Mouse (Mus musculus) intestine, embryonic 15.5 days (tissue): Measurements from ENCODE around the gene Gpc3. TPM values are rescaled to one million over a fixed set of nuclear protein-coding genes. Genes with fewer than 3 reads are reported as not detected.
"Not testable (repeated sequence)": the region's sequence is repeated elsewhere in the genome, so short reads cannot be mapped to it uniquely, and the experiment has no call there.

Experiments
- ATAC-seq: fragments of 200-750 bp; cut with Nextera tagmentation; 2 replicates; pipeline ENCODE4 v1.8.0; 2017; ENCODE audit warnings: moderate TSS enrichment, moderate library complexity
- H3K27ac ChIP-seq: fragments of 300-500 bp; sonication (generic); 2 replicates; pipeline ENCODE4 v1.5.1; 2015; ENCODE audit warnings: mild to moderate bottlenecking, inconsistent platforms
- H3K27me3 ChIP-seq: fragments of 300-500 bp; sonication (generic); replicated peaks from 2 replicates; pipeline ENCODE4 v1.6.1; 2015; ENCODE audit warnings: inconsistent platforms
- H3K36me3 ChIP-seq: fragments of 300-500 bp; sonication (generic); 2 replicates; pipeline ENCODE4 v1.6.1; 2015; ENCODE audit warnings: inconsistent platforms
- H3K4me1 ChIP-seq: fragments of 300-500 bp; sonication (generic); replicated peaks from 2 replicates; pipeline ENCODE4 v1.6.1; 2015; ENCODE audit warnings: inconsistent platforms
- H3K4me2 ChIP-seq: fragments of 300-500 bp; sonication (generic); replicated peaks from 2 replicates; pipeline ENCODE4 v1.6.1; 2015; ENCODE audit warnings: mild to moderate bottlenecking, inconsistent platforms
- H3K4me3 ChIP-seq: fragments of 300-500 bp; sonication (generic); replicated peaks from 2 replicates; pipeline ENCODE4 v1.5.1; 2015; ENCODE audit warnings: inconsistent platforms
- H3K9ac ChIP-seq: fragments of 300-500 bp; sonication (generic); 2 replicates; pipeline ENCODE4 v1.6.1; 2015; ENCODE audit warnings: inconsistent platforms
- H3K9me3 ChIP-seq: fragments of 300-500 bp; sonication (generic); 2 replicates; pipeline ENCODE4 v1.6.1; 2016; ENCODE audit warnings: inconsistent platforms
- WGBS: fragments of 180-500 bp; shearing (Covaris S2); methylation state at CpG from one replicate; pipeline ENCODE4 v1.1.7; 2015; 5-methylcytosine and 5-hydroxymethylcytosine counted together
- polyA plus RNA-seq: library from polyadenylated mRNA; unstranded; fragments of >200 nt; fragmentation: Nextera tagmentation; extraction: Ambion mirVana; gene quantifications from 2 replicates; pipeline ENCODE4 v1.2.1, GENCODE M21; 2015

Gpc3 gene
- polyA plus RNA-seq, 1 experiment from 2014 or later: 604 TPM

DNA sequence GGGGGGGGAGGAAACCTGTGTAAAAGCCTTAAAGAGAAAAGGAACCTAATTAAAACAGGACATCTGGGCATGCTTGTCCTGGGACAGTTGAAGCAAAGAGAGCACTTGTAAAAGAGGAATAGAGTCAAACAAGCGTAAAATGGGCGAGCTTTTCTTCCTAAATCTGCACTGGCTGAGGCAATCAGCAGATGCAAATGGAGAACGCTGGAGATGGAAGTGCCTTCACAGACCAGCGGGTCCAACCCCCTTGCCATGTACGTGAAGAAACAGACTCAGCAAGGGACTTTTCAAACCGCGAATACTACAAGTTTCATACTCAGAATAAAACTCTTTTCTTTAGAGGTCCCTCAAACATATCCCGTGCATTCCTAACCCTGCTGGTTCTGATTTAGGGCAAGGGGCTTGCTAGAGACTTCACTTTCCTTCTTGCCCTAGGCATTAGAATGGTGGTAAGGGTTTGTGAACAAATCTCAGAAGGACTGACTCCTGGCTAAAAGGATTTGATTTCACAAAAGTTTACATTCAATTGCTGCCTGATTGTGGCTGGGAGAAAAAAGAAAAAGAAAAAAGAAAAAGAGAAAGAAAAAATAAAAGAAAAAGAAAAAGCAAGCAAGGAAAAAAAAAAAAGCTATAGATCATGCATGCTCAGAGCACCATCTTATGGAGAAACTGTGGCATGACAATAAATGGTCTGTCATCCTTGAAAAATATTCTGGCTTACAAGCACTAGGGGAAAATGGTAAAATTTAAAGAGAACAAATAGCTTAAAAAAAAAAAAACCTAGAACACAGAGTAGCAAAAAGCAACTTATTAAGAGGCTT lies 243.6 kb downstream of the Gpc3 start:
- Histone ChIP-seq H3K4me3 (no peak overlapping the region), H3K4me1 (no peaks in the 10 kb centered on the region), H3K9ac (no peak overlapping the region), H3K27ac (no peak overlapping the region), H3K4me2 (no peak overlapping the region), H3K36me3 (no peaks in the 10 kb centered on the region), H3K9me3 (no peaks in the 10 kb centered on the region), H3K27me3 (no peaks in the 10 kb centered on the region)
- ATAC-seq: no peak
- WGBS: 69% methylated on average over 8 of the region's 8 CpGs

GRCm38 (mm10) chrX:52369304-52369937 lies 244.3 kb downstream of the Gpc3 start:
- WGBS: 69% methylated on average over 6 of the region's 6 CpGs
- Histone ChIP-seq H3K4me1 (no peaks in the 10 kb centered on the region), H3K4me3 (no peak overlapping the region), H3K27ac (no peak overlapping the region), H3K9me3 (no peaks in the 10 kb centered on the region), H3K27me3 (no peaks in the 10 kb centered on the region), H3K36me3 (no peaks in the 10 kb centered on the region), H3K4me2 (no peak overlapping the region), H3K9ac (no peak overlapping the region)
- ATAC-seq: no peak

DNA sequence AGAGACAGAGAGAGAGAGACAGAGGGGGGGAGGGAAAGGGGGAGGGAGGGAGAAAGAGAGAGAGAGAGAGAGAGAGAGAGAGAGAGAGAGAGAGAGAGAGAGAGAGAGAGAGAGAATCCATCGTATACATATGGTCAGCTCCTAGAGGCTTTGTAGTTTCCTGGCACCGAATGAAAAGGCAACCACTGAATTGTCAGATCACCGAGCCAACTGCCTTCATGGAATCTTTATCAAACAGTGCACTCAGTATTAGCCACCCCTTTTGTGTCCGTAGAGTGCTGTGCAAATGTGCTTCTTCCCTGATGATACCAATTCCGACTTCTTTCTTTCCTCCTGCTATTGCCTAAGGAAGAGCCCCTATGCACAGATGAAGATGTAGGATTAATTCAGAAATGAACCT lies 246.9 kb downstream of the Gpc3 start:
- WGBS: 84% methylated on average over 5 of the region's 5 CpGs
- no peaks in the 10 kb centered on the region for H3K27me3 ChIP-seq
- H3K4me1 ChIP-seq: no peaks in the 10 kb centered on the region
- ATAC-seq: no peak
- H3K9me3 ChIP-seq: no peaks in the 10 kb centered on the region
- no peak overlapping the region for H3K9ac ChIP-seq
- no peaks in the 10 kb centered on the region for H3K36me3 ChIP-seq
- H3K27ac ChIP-seq: no peak overlapping the region
- no peak overlapping the region for H3K4me2 ChIP-seq
- no peak overlapping the region for H3K4me3 ChIP-seq

- Histone ChIP-seq H3K27ac (no peak overlapping the region), H3K4me1 (no peaks in the 10 kb centered on the region), H3K4me2 (no peak overlapping the region), H3K27me3 (no peaks in the 10 kb centered on the region), H3K4me3 (no peak overlapping the region), H3K9ac (no peak overlapping the region), H3K36me3 (no peaks in the 10 kb centered on the region), H3K9me3 (no peaks in the 10 kb centered on the region)
- no peak for ATAC-seq
- 81% methylated on average over 10 of the region's 10 CpGs for WGBS
Measured at GRCm38 (mm10) chrX:52365790-52366189, 248.0 kb downstream of the Gpc3 start.

DNA sequence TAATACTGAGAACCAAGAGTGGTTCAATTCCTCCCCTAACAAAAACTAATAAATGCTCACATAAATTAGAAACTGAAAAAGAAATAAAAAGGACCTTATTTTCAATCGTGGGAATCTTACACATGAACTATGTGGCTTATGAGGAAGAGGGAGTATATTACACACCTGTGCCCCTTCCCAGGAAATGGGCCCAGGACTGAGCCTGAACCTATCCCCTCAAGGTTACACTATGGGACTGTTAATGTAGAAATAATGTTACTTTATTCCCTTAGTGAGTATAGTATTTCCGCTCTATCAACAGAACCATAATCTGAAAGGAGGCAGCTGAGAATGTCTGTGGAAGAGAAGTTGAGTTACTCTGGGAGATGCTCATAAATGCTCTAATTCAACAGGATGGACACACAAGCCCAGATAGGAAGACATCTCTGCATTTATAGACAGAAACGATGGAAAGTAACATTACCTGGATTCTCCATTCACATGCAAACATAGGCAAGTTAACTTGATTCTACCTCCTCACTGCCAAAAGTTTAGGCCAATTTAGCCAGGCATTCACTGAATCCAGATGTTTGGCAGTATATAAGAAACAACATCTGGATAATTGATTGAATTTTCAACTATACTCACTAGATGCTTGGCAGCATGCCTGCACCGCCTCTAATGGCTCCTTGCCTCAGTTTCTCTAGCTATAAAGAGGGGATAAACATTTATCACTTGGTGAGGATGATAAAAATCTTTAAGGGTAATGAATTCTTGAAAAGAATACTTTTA lies 251.3 kb downstream of the Gpc3 start:
- H3K9ac ChIP-seq: no peak overlapping the region
- H3K4me1 ChIP-seq: no peaks in the 10 kb centered on the region
- no peak overlapping the region for H3K4me2 ChIP-seq
- no peaks in the 10 kb centered on the region for H3K9me3 ChIP-seq
- H3K4me3 ChIP-seq: no peak overlapping the region
- WGBS: 91% methylated on average over 4 of the region's 4 CpGs
- H3K27me3 ChIP-seq: no peaks in the 10 kb centered on the region
- ATAC-seq: no peak
- H3K27ac ChIP-seq: no peak overlapping the region
- H3K36me3 ChIP-seq: no peaks in the 10 kb centered on the region

DNA sequence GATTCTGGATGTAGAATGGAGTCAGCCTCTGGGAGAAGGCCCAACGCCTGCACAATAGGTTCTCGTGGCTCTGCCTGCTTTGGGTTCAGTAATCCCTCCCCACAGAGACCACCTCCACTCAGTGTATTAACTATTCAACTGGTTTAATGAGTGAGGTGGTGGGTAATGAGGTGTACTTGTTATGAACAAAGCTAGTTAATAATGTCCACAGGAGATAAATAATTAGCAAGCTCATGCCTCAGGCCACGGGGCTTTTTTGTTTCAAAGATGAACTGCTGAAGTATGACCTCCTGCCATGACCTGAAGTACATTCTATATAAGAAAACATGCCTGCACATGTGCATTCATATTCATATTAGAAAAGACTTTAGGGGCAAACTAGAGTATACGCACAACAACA lies 260.8 kb downstream of the Gpc3 start:
- WGBS: 84% methylated on average over 4 of the region's 4 CpGs
- ATAC-seq: no peak
- no peaks in the 10 kb centered on the region for H3K4me1 ChIP-seq
- no peak overlapping the region for H3K27ac ChIP-seq
- H3K4me2 ChIP-seq: no peak overlapping the region
- H3K36me3 ChIP-seq: no peaks in the 10 kb centered on the region
- no peak overlapping the region for H3K4me3 ChIP-seq
- no peaks in the 10 kb centered on the region for H3K27me3 ChIP-seq
- H3K9ac ChIP-seq: no peak overlapping the region
- no peaks in the 10 kb centered on the region for H3K9me3 ChIP-seq

- 64% methylated on average over 5 of the region's 5 CpGs for WGBS
- not testable (repeated sequence) for ATAC-seq, H3K9ac ChIP-seq, H3K36me3 ChIP-seq, H3K4me2 ChIP-seq, H3K9me3 ChIP-seq, H3K4me3 ChIP-seq, H3K4me1 ChIP-seq, H3K27ac ChIP-seq, H3K27me3 ChIP-seq
Measured at GRCm38 (mm10) chrX:52350631-52351030, 263.1 kb downstream of the Gpc3 start.

- ATAC-seq: no peak
- no peaks in the 10 kb centered on the region for H3K9me3 ChIP-seq
- no peak overlapping the region for H3K27ac ChIP-seq
- H3K36me3 ChIP-seq: no peaks in the 10 kb centered on the region
- WGBS: 74% methylated on average over 6 of the region's 6 CpGs
- H3K4me3 ChIP-seq: no peak overlapping the region
- H3K27me3 ChIP-seq: no peaks in the 10 kb centered on the region
- no peak overlapping the region for H3K4me2 ChIP-seq
- H3K9ac ChIP-seq: no peak overlapping the region
- H3K4me1 ChIP-seq: no peaks in the 10 kb centered on the region
Measured at GRCm38 (mm10) chrX:52348773-52349172, 265.0 kb downstream of the Gpc3 start.

DNA sequence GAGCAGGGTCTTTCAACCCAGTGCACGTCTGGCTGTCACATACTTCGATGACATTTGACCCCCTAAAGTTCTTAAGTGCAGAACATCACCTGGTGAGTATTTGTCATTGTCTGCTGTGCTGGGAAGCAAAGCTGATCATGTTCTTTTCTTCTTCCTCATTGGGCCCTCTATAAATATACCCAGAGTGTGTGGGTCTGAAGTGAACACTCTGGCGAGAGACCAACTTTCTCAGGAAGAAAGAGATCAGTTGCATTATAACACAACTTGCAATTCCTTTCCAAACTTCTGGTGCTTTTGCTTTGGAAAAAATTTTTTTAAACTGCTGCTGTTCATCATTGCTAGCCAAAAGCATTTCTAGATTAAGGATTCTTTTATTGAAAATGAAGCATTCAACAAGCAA lies 269.7 kb downstream of the Gpc3 start:
- Histone ChIP-seq H3K4me1 (no peaks in the 10 kb centered on the region), H3K9me3 (no peaks in the 10 kb centered on the region), H3K27me3 (no peaks in the 10 kb centered on the region), H3K27ac (no peak overlapping the region), H3K36me3 (no peaks in the 10 kb centered on the region), H3K4me3 (no peak overlapping the region), H3K4me2 (no peak overlapping the region), H3K9ac (no peak overlapping the region)
- WGBS: 74% methylated on average over 3 of the region's 3 CpGs
- ATAC-seq: no peak

GRCm38 (mm10) chrX:52340251-52340650 lies 273.5 kb downstream of the Gpc3 start:
- no peaks in the 10 kb centered on the region for H3K4me1 ChIP-seq
- ATAC-seq: no peak
- H3K9me3 ChIP-seq: no peaks in the 10 kb centered on the region
- no peaks in the 10 kb centered on the region for H3K36me3 ChIP-seq
- H3K9ac ChIP-seq: no peak overlapping the region
- no peak overlapping the region for H3K27ac ChIP-seq
- 69% methylated on average over 3 of the region's 3 CpGs for WGBS
- no peaks in the 10 kb centered on the region for H3K27me3 ChIP-seq
- H3K4me2 ChIP-seq: no peak overlapping the region
- no peak overlapping the region for H3K4me3 ChIP-seq

- Histone ChIP-seq H3K4me1 (no peaks in the 10 kb centered on the region), H3K4me2 (no peak overlapping the region), H3K9ac (no peak overlapping the region), H3K27ac (no peak overlapping the region), H3K27me3 (no peaks in the 10 kb centered on the region), H3K36me3 (no peaks in the 10 kb centered on the region), H3K9me3 (no peaks in the 10 kb centered on the region), H3K4me3 (no peak overlapping the region)
- WGBS: 87% methylated on average over 4 of the region's 4 CpGs
- ATAC-seq: no peak
Measured at GRCm38 (mm10) chrX:52321791-52322190, 292.0 kb downstream of the Gpc3 start.

GRCm38 (mm10) chrX:52320653-52321052 lies 293.1 kb downstream of the Gpc3 start:
- Histone ChIP-seq H3K9me3 (no peaks in the 10 kb centered on the region), H3K27me3 (no peaks in the 10 kb centered on the region), H3K9ac (no peak overlapping the region), H3K4me1 (no peaks in the 10 kb centered on the region), H3K27ac (no peak overlapping the region), H3K4me3 (no peak overlapping the region), H3K36me3 (no peaks in the 10 kb centered on the region), H3K4me2 (no peak overlapping the region)
- no peak for ATAC-seq
- 70% methylated on average over 4 of the region's 4 CpGs for WGBS
